Mouse (Mus musculus): ENCODE data around the gene 1700029H14Rik. TPM values are rescaled to one million over a fixed set of nuclear protein-coding genes. Genes with fewer than 3 reads are reported as not detected.
A peak's percentile ranks its signal among the peaks of the same experiment; 100 is the strongest.

Gene 1700029H14Rik
- polyA plus RNA-seq, 1 experiment from 2014 or later, result not detected

GRCm38 (mm10) chr8:13538821-13539220 is 23.4 kb downstream of the 1700029H14Rik start:
- H3K4me2 ChIP-seq, result no peak overlapping the region
- H3K36me3 ChIP-seq (replicated peaks), result no peaks in the 10 kb centered on the region
- no peaks in the 10 kb centered on the region for H3K27me3 ChIP-seq (replicated peaks)
- H3K4me3 ChIP-seq, result no peak overlapping the region
- H3K9ac ChIP-seq, result no peak overlapping the region
- 58% methylated on average over 6 of the region's 6 CpGs for WGBS
- H3K27ac ChIP-seq, result no peak overlapping the region
- H3K4me1 ChIP-seq, result no peaks in the 10 kb centered on the region
- no peaks in the 10 kb centered on the region for H3K9me3 ChIP-seq
- ATAC-seq (replicated peaks), result 0 out of 2 replicates have a peak, but pooled peaks have one; percentile 52

GRCm38 (mm10) chr8:13537102-13537501 is 25.2 kb downstream of the 1700029H14Rik start:
- Histone ChIP-seq H3K9ac (no peak overlapping the region), H3K36me3 (replicated peaks) (no peaks in the 10 kb centered on the region), H3K9me3 (no peaks in the 10 kb centered on the region), H3K4me3 (no peak overlapping the region), H3K27ac (no peak overlapping the region), H3K4me2 (no peak overlapping the region), H3K27me3 (replicated peaks) (no peaks in the 10 kb centered on the region), H3K4me1 (no peaks in the 10 kb centered on the region)
- no peak for ATAC-seq (replicated peaks)
- WGBS, result 34% methylated on average over 2 of the region's 2 CpGs

GRCm38 (mm10) chr8:13533123-13533522 is 29.1 kb downstream of the 1700029H14Rik start:
- H3K4me3 ChIP-seq, result no peak overlapping the region
- H3K4me1 ChIP-seq, result peaks cover 10% of the 10 kb centered on the region
- H3K9me3 ChIP-seq, result no peaks in the 10 kb centered on the region
- WGBS, result 80% methylated on average over 8 of the region's 8 CpGs
- H3K27ac ChIP-seq, result no peak overlapping the region
- no peaks in the 10 kb centered on the region for H3K36me3 ChIP-seq (replicated peaks)
- H3K9ac ChIP-seq, result no peak overlapping the region
- H3K4me2 ChIP-seq, result no peak overlapping the region
- no peaks in the 10 kb centered on the region for H3K27me3 ChIP-seq (replicated peaks)
- no peak for ATAC-seq (replicated peaks)

- Histone ChIP-seq H3K9me3 (no peaks in the 10 kb centered on the region), H3K36me3 (replicated peaks) (no peaks in the 10 kb centered on the region), H3K4me3 (no peak overlapping the region), H3K4me1 (peaks cover 10% of the 10 kb centered on the region), H3K27ac (0 out of 2 replicates have a peak overlapping the region, but pooled peaks have one; percentile 36), H3K27me3 (replicated peaks) (no peaks in the 10 kb centered on the region), H3K9ac (no peak overlapping the region), H3K4me2 (no peak overlapping the region)
- 72% methylated on average over 9 of the region's 9 CpGs for WGBS
- ATAC-seq (replicated peaks), result no peak
Observed at GRCm38 (mm10) chr8:13531602-13532171, 30.6 kb downstream of the 1700029H14Rik start.

- Histone ChIP-seq H3K36me3 (replicated peaks) (no peaks in the 10 kb centered on the region), H3K4me1 (peaks cover 10% of the 10 kb centered on the region), H3K27ac (peak overlapping the region; percentile 36; the same call in 1 of the 2 replicates), H3K4me3 (no peak overlapping the region), H3K27me3 (replicated peaks) (no peaks in the 10 kb centered on the region), H3K9ac (no peak overlapping the region), H3K4me2 (no peak overlapping the region), H3K9me3 (no peaks in the 10 kb centered on the region)
- ATAC-seq (replicated peaks), result peak; percentile 67
- WGBS, result 44% methylated on average over 5 of the region's 5 CpGs
Observed at GRCm38 (mm10) chr8:13530941-13531340, 31.3 kb downstream of the 1700029H14Rik start.

- no peaks in the 10 kb centered on the region for H3K27me3 ChIP-seq (replicated peaks)
- H3K4me2 ChIP-seq, result no peak overlapping the region
- no peaks in the 10 kb centered on the region for H3K9me3 ChIP-seq
- peaks cover 10% of the 10 kb centered on the region for H3K4me1 ChIP-seq
- H3K36me3 ChIP-seq (replicated peaks), result no peaks in the 10 kb centered on the region
- H3K27ac ChIP-seq, result peak overlapping the region; percentile 36; the same call in 1 of the 2 replicates
- 83% methylated on average over 3 of the region's 3 CpGs for WGBS
- H3K9ac ChIP-seq, result no peak overlapping the region
- no peak overlapping the region for H3K4me3 ChIP-seq
- no peak for ATAC-seq (replicated peaks)
Observed at GRCm38 (mm10) chr8:13530401-13530800, 31.9 kb downstream of the 1700029H14Rik start.

GRCm38 (mm10) chr8:13529891-13530316 is 32.4 kb downstream of the 1700029H14Rik start:
- Histone ChIP-seq H3K36me3 (replicated peaks) (no peaks in the 10 kb centered on the region), H3K4me2 (no peak overlapping the region), H3K27me3 (replicated peaks) (no peaks in the 10 kb centered on the region), H3K27ac (0 out of 2 replicates have a peak overlapping the region, but pooled peaks have one; percentile 36), H3K4me3 (no peak overlapping the region), H3K9me3 (no peaks in the 10 kb centered on the region), H3K9ac (no peak overlapping the region), H3K4me1 (peaks cover 10% of the 10 kb centered on the region)
- WGBS, result 62% methylated on average over 7 of the region's 7 CpGs
- peak; percentile 50 for ATAC-seq (replicated peaks)

GRCm38 (mm10) chr8:13529011-13529840 is 33.0 kb downstream of the 1700029H14Rik start:
- no peak overlapping the region for H3K4me2 ChIP-seq
- no peak overlapping the region for H3K9ac ChIP-seq
- no peaks in the 10 kb centered on the region for H3K27me3 ChIP-seq (replicated peaks)
- no peaks in the 10 kb centered on the region for H3K36me3 ChIP-seq (replicated peaks)
- 0 out of 2 replicates have a peak overlapping the region, but pooled peaks have one; percentile 36 for H3K27ac ChIP-seq
- no peak for ATAC-seq (replicated peaks)
- H3K4me3 ChIP-seq, result no peak overlapping the region
- H3K4me1 ChIP-seq, result peaks cover 10% of the 10 kb centered on the region
- no peaks in the 10 kb centered on the region for H3K9me3 ChIP-seq
- 67% methylated on average over 15 of the region's 15 CpGs for WGBS

- WGBS, result 81% methylated on average over 7 of the region's 7 CpGs
- H3K36me3 ChIP-seq (replicated peaks), result no peaks in the 10 kb centered on the region
- H3K4me1 ChIP-seq, result no peaks in the 10 kb centered on the region
- H3K9ac ChIP-seq, result no peak overlapping the region
- no peak overlapping the region for H3K4me2 ChIP-seq
- no peaks in the 10 kb centered on the region for H3K27me3 ChIP-seq (replicated peaks)
- H3K9me3 ChIP-seq, result no peaks in the 10 kb centered on the region
- no peak overlapping the region for H3K27ac ChIP-seq
- ATAC-seq (replicated peaks), result no peak
- H3K4me3 ChIP-seq, result no peak overlapping the region
Observed at GRCm38 (mm10) chr8:13521392-13521791, 40.9 kb downstream of the 1700029H14Rik start.

GRCm38 (mm10) chr8:13520349-13520748 is 41.9 kb downstream of the 1700029H14Rik start:
- WGBS, result 66% methylated on average over 6 of the region's 6 CpGs
- Histone ChIP-seq H3K4me3 (no peak overlapping the region), H3K36me3 (replicated peaks) (no peaks in the 10 kb centered on the region), H3K27ac (no peak overlapping the region), H3K9ac (no peak overlapping the region), H3K4me2 (no peak overlapping the region), H3K9me3 (no peaks in the 10 kb centered on the region), H3K4me1 (no peaks in the 10 kb centered on the region), H3K27me3 (replicated peaks) (no peaks in the 10 kb centered on the region)
- ATAC-seq (replicated peaks), result no peak

GRCm38 (mm10) chr8:13519503-13519902 is 42.8 kb downstream of the 1700029H14Rik start:
- Histone ChIP-seq H3K4me3 (no peak overlapping the region), H3K9ac (no peak overlapping the region), H3K4me1 (no peaks in the 10 kb centered on the region), H3K9me3 (no peaks in the 10 kb centered on the region), H3K36me3 (replicated peaks) (no peaks in the 10 kb centered on the region), H3K27ac (no peak overlapping the region), H3K4me2 (no peak overlapping the region), H3K27me3 (replicated peaks) (no peaks in the 10 kb centered on the region)
- WGBS, result 86% methylated on average over 9 of the region's 9 CpGs
- ATAC-seq (replicated peaks), result no peak

GRCm38 (mm10) chr8:13517284-13517781 is 44.9 kb downstream of the 1700029H14Rik start:
- H3K9me3 ChIP-seq, result no peaks in the 10 kb centered on the region
- WGBS, result 91% methylated on average over 6 of the region's 6 CpGs
- H3K27ac ChIP-seq, result no peak overlapping the region
- no peak overlapping the region for H3K4me3 ChIP-seq
- H3K27me3 ChIP-seq (replicated peaks), result no peaks in the 10 kb centered on the region
- no peak overlapping the region for H3K4me2 ChIP-seq
- no peaks in the 10 kb centered on the region for H3K4me1 ChIP-seq
- no peak overlapping the region for H3K9ac ChIP-seq
- ATAC-seq (replicated peaks), result no peak
- H3K36me3 ChIP-seq (replicated peaks), result no peaks in the 10 kb centered on the region
